Mouse (Mus musculus): ENCODE measurements around the gene Itgb5.

GRCm38 (mm10) chr16:33917390-33917789 lies 87.9 kb downstream of the Itgb5 start:
- TF ChIP-seq EP300 (optimal IDR thresholded peaks at IDR 0.05): no peak
- TF ChIP-seq CTCF (IDR thresholded peaks at IDR 0.05; ENCODE audit: low read depth): no peak
